Mouse (Mus musculus): ENCODE data around the gene Olfr1223. TPM values are rescaled to one million over a fixed set of nuclear protein-coding genes. Genes with fewer than 3 reads are reported as not detected.

Gene Olfr1223
- polyA plus RNA-seq, 1 experiment from 2014 or later = not detected

Other genes starting within 250 kb of the Olfr1223 start
- not detected in 2 replicates for gene Olfr1208, start 249.2 kb downstream of the Olfr1223 start, polyA plus RNA-seq (2015; fragmentation: Nextera tagmentation; extraction: Ambion mirVana)
- gene Olfr1209, start 236.4 kb downstream of the Olfr1223 start, polyA plus RNA-seq (2015; fragmentation: Nextera tagmentation; extraction: Ambion mirVana) = not detected in 2 replicates
- not detected in 2 replicates for gene Olfr1211, start 213.4 kb downstream of the Olfr1223 start, polyA plus RNA-seq (2015; fragmentation: Nextera tagmentation; extraction: Ambion mirVana)
- gene Olfr1212, start 197.6 kb downstream of the Olfr1223 start, polyA plus RNA-seq (2015; fragmentation: Nextera tagmentation; extraction: Ambion mirVana) = not detected in 2 replicates
- not detected in 2 replicates for gene Gm13762, start 171.3 kb downstream of the Olfr1223 start, polyA plus RNA-seq (2015; fragmentation: Nextera tagmentation; extraction: Ambion mirVana)
- not detected in 2 replicates for gene Olfr1214, start 158.9 kb downstream of the Olfr1223 start, polyA plus RNA-seq (2015; fragmentation: Nextera tagmentation; extraction: Ambion mirVana)
- not detected in 2 replicates for gene Olfr1215, start 144.6 kb downstream of the Olfr1223 start, polyA plus RNA-seq (2015; fragmentation: Nextera tagmentation; extraction: Ambion mirVana)
- not detected in 2 replicates for gene Olfr1216, start 133.2 kb downstream of the Olfr1223 start, polyA plus RNA-seq (2015; fragmentation: Nextera tagmentation; extraction: Ambion mirVana)
- gene Olfr1217, start 119.5 kb downstream of the Olfr1223 start, polyA plus RNA-seq (2015; fragmentation: Nextera tagmentation; extraction: Ambion mirVana) = not detected in 2 replicates
- not detected in 2 replicates for gene Olfr1218, start 90.4 kb downstream of the Olfr1223 start, polyA plus RNA-seq (2015; fragmentation: Nextera tagmentation; extraction: Ambion mirVana)
- gene Olfr1219, start 68.0 kb downstream of the Olfr1223 start, polyA plus RNA-seq (2015; fragmentation: Nextera tagmentation; extraction: Ambion mirVana) = not detected in 2 replicates
- not detected in 2 replicates for gene Olfr1220, start 44.7 kb downstream of the Olfr1223 start, polyA plus RNA-seq (2015; fragmentation: Nextera tagmentation; extraction: Ambion mirVana)
- not detected in 2 replicates for gene Olfr1221, start 34.3 kb downstream of the Olfr1223 start, polyA plus RNA-seq (2015; fragmentation: Nextera tagmentation; extraction: Ambion mirVana)
- not detected in 2 replicates for gene Olfr1222, start 18.5 kb downstream of the Olfr1223 start, polyA plus RNA-seq (2015; fragmentation: Nextera tagmentation; extraction: Ambion mirVana)
- not detected in 2 replicates for gene Olfr1224-ps1, start 12.5 kb upstream of the Olfr1223 start, polyA plus RNA-seq (2015; fragmentation: Nextera tagmentation; extraction: Ambion mirVana)
- not detected in 2 replicates for gene Olfr1225, start 23.1 kb upstream of the Olfr1223 start, polyA plus RNA-seq (2015; fragmentation: Nextera tagmentation; extraction: Ambion mirVana)
- not detected in 2 replicates for gene Olfr1226, start 48.5 kb upstream of the Olfr1223 start, polyA plus RNA-seq (2015; fragmentation: Nextera tagmentation; extraction: Ambion mirVana)
- not detected in 2 replicates for gene Olfr1228, start 102.5 kb upstream of the Olfr1223 start, polyA plus RNA-seq (2015; fragmentation: Nextera tagmentation; extraction: Ambion mirVana)
- not detected in 2 replicates for gene Olfr1229, start 136.5 kb upstream of the Olfr1223 start, polyA plus RNA-seq (2015; fragmentation: Nextera tagmentation; extraction: Ambion mirVana)
- not detected in 2 replicates for gene Olfr1230, start 145.7 kb upstream of the Olfr1223 start, polyA plus RNA-seq (2015; fragmentation: Nextera tagmentation; extraction: Ambion mirVana)
- gene Olfr1231, start 155.5 kb upstream of the Olfr1223 start, polyA plus RNA-seq (2015; fragmentation: Nextera tagmentation; extraction: Ambion mirVana) = not detected in 2 replicates
- not detected in 2 replicates for gene Olfr1232, start 178.1 kb upstream of the Olfr1223 start, polyA plus RNA-seq (2015; fragmentation: Nextera tagmentation; extraction: Ambion mirVana)
- not detected in 2 replicates for gene Olfr1233, start 190.8 kb upstream of the Olfr1223 start, polyA plus RNA-seq (2015; fragmentation: Nextera tagmentation; extraction: Ambion mirVana)
- gene Olfr1234, start 213.3 kb upstream of the Olfr1223 start, polyA plus RNA-seq (2015; fragmentation: Nextera tagmentation; extraction: Ambion mirVana) = not detected in 2 replicates